Mouse (Mus musculus) heart, embryonic 12.5 days (tissue): Measurements from ENCODE around the gene Trmt2a. TPM values are rescaled to one million over a fixed set of nuclear protein-coding genes. Genes with fewer than 3 reads are reported as not detected.
A peak's percentile ranks its signal among the peaks of the same experiment; 100 is the strongest.

ENCODE experiments used
- ATAC-seq: fragments of 200-750 bp; cut with Nextera tagmentation; 2 replicates; pipeline ENCODE4 v1.8.0; 2017; ENCODE audit warnings: moderate TSS enrichment, moderate library complexity; ENCODE audit not compliant: insufficient number of reproducible peaks, low FRiP score
- H3K27ac ChIP-seq: fragments of 300-500 bp; sonication (generic); 2 replicates; pipeline ENCODE4 v1.5.1; 2016; ENCODE audit warnings: mild to moderate bottlenecking, moderate library complexity; ENCODE audit not compliant: poor library complexity, severe bottlenecking
- H3K27me3 ChIP-seq: fragments of 300-500 bp; sonication (generic); replicated peaks from 2 replicates; pipeline ENCODE4 v1.6.1; 2016; ENCODE audit warnings: mild to moderate bottlenecking, moderate library complexity
- H3K36me3 ChIP-seq: fragments of 300-500 bp; sonication (generic); 2 replicates; pipeline ENCODE4 v1.6.1; 2016; ENCODE audit warnings: mild to moderate bottlenecking, moderate library complexity
- H3K4me1 ChIP-seq: fragments of 300-500 bp; sonication (generic); replicated peaks from 2 replicates; pipeline ENCODE4 v1.6.1; 2016; ENCODE audit warnings: mild to moderate bottlenecking
- H3K4me2 ChIP-seq: fragments of 300-500 bp; sonication (generic); 2 replicates; pipeline ENCODE4 v1.6.1; 2016; ENCODE audit warnings: mild to moderate bottlenecking, moderate library complexity
- H3K4me3 ChIP-seq: fragments of 300-500 bp; sonication (generic); 2 replicates; pipeline ENCODE4 v1.5.1; 2016; ENCODE audit warnings: mild to moderate bottlenecking
- H3K9ac ChIP-seq: fragments of 300-500 bp; sonication (generic); 2 replicates; pipeline ENCODE4 v1.6.1; 2016; ENCODE audit warnings: mild to moderate bottlenecking, moderate library complexity
- H3K9me3 ChIP-seq: fragments of 300-500 bp; sonication (generic); replicated peaks from 2 replicates; pipeline ENCODE4 v1.6.1; 2016; ENCODE audit warnings: mild to moderate bottlenecking, moderate library complexity
- WGBS: fragments of 180-500 bp; shearing (Covaris S2); methylation state at CpG from one replicate; pipeline ENCODE4 v1.1.7; 2016; 5-methylcytosine and 5-hydroxymethylcytosine counted together
- polyA plus RNA-seq: library from polyadenylated mRNA; unstranded; fragments of >200 nt; fragmentation: Nextera tagmentation; extraction: Ambion mirVana; gene quantifications from 2 replicates; pipeline ENCODE4 v1.2.1, GENCODE M21; 2016

The Trmt2a gene
- polyA plus RNA-seq, 1 experiment from 2014 or later, result 57.2 TPM

GRCm38 (mm10) chr16:18250231-18250630, 1.8 kb downstream of the Trmt2a start:
- WGBS, result 71% methylated on average over 4 of the region's 4 CpGs
- Histone ChIP-seq H3K9me3 (no peaks in the 10 kb centered on the region), H3K4me1 (peaks cover 37% of the 10 kb centered on the region), H3K4me2 (peak overlapping the region; percentile 93), H3K27me3 (no peaks in the 10 kb centered on the region), H3K36me3 (peaks cover 65% of the 10 kb centered on the region), H3K4me3 (peak overlapping the region; percentile 86), H3K9ac (no peak overlapping the region; the same call in 1 of the 2 replicates), H3K27ac (no peak overlapping the region)
- ATAC-seq, result no peak

DNA sequence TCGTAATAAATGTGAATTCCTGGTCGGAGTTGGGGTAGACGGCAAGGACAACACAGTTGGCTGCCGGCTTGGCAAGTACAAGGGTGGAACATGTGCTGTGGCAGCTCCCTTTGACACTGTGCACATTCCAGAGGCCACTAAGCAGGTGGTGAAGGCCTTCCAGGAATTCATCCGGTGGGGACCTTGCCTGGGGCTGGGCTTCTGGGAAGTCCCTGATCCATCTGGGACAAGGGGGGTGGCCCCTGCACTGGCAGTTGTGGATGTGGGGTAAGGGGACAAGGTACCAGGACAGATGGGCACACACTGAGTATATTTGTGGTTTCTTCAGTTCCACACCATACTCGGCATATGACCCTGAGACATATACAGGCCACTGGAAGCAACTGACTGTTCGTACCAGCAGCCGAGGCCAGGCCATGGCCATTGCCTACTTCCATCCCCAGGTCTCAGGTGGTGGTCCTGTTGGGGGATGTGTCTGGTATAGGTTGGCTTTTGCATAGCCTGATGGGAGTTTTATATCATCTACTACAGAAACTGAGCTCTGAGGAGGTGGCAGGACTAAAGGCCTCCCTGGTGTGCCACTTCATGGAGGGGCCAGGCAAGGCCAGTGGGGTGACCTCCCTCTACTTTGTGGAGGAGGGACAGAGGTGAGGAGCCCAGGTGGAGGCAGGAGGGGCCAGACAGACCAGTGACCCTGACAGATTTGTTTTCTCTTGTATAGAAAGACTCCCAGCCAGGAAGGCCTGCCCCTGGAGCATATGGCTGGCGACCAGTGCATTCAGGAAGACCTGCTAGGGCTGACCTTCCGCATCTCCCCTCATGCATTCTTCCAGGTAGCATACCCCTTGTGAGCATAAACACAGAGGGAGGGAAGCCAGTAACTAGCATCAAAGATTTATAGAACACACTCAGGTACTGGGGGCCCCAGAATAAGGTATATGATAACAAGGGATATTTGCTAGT, 2.6 kb downstream of the Trmt2a start:
- ATAC-seq, result no peak
- H3K4me1 ChIP-seq, result peaks cover 35% of the 10 kb centered on the region
- peak overlapping the region; percentile 30; the same call in 1 of the 2 replicates for H3K9ac ChIP-seq
- 0 out of 2 replicates have a peak overlapping the region, but pooled peaks have one; percentile 86 for H3K4me3 ChIP-seq
- H3K27ac ChIP-seq, result no peak overlapping the region
- no peaks in the 10 kb centered on the region for H3K9me3 ChIP-seq
- peaks cover 64% of the 10 kb centered on the region for H3K36me3 ChIP-seq
- peak overlapping the region; percentile 93 for H3K4me2 ChIP-seq
- H3K27me3 ChIP-seq, result no peaks in the 10 kb centered on the region
- WGBS, result 65% methylated on average over 10 of the region's 10 CpGs

GRCm38 (mm10) chr16:18252736-18253135, 4.3 kb downstream of the Trmt2a start:
- Histone ChIP-seq H3K9ac (no peak overlapping the region), H3K4me2 (no peak overlapping the region), H3K27me3 (no peaks in the 10 kb centered on the region), H3K36me3 (peaks cover 70% of the 10 kb centered on the region), H3K27ac (no peak overlapping the region), H3K4me1 (peaks cover 25% of the 10 kb centered on the region), H3K4me3 (no peak overlapping the region), H3K9me3 (no peaks in the 10 kb centered on the region)
- ATAC-seq, result no peak
- WGBS, result 80% methylated on average over 6 of the region's 6 CpGs

GRCm38 (mm10) chr16:18253866-18254265, 5.4 kb downstream of the Trmt2a start:
- no peak overlapping the region for H3K4me3 ChIP-seq
- H3K27ac ChIP-seq, result no peak overlapping the region
- no peak overlapping the region for H3K4me2 ChIP-seq
- no peaks in the 10 kb centered on the region for H3K9me3 ChIP-seq
- H3K36me3 ChIP-seq, result peaks cover 80% of the 10 kb centered on the region
- peaks cover 25% of the 10 kb centered on the region for H3K4me1 ChIP-seq
- ATAC-seq, result no peak
- WGBS, result 90% methylated on average over 1 of the region's 1 CpGs
- H3K27me3 ChIP-seq, result no peaks in the 10 kb centered on the region
- H3K9ac ChIP-seq, result no peak overlapping the region

- peaks cover 92% of the 10 kb centered on the region for H3K36me3 ChIP-seq
- no peaks in the 10 kb centered on the region for H3K27me3 ChIP-seq
- H3K9ac ChIP-seq, result no peak within 1 kb of the TSS
- H3K4me1 ChIP-seq, result no peaks in the 10 kb centered on the region
- WGBS, result 93% methylated on average over 2 of the region's 2 CpGs
- H3K4me2 ChIP-seq, result no peak within 1 kb of the TSS
- no peak for ATAC-seq
- H3K27ac ChIP-seq, result no peak within 1 kb of the TSS
- no peak within 1 kb of the TSS for H3K4me3 ChIP-seq
- no peaks in the 10 kb centered on the region for H3K9me3 ChIP-seq
Measured at GRCm38 (mm10) chr16:18258221-18258620, 9.7 kb downstream of the Trmt2a start, which contains the start of gene Gm49776. Gm49776 (minus strand) TSS chr16:18258321.

GRCm38 (mm10) chr16:18265024-18265423, 16.5 kb downstream of the Trmt2a start:
- ATAC-seq, result no peak
- no peaks in the 10 kb centered on the region for H3K4me1 ChIP-seq

DNA sequence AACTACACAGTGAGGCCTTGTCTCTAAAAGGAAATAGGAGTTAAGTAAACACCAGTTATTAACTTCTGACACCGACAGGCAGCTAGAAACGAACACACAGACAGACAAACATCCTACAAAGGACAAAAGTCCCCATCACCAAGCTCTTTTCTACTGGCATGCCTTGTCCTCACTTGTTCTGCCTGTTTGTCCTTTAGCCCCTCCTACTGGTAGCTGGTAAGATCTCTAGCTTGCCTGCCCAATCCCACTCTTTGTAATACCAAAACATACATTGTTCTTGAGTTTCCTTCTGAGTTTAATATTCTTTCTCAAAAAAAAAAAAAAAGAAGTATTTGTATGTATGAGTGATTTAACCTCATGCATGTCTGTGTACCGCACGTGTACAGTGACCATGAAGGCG, 19.7 kb downstream of the Trmt2a start:
- Histone ChIP-seq H3K4me3 (no peak overlapping the region), H3K9ac (no peak overlapping the region), H3K4me2 (no peak overlapping the region), H3K27ac (no peak overlapping the region), H3K4me1 (no peaks in the 10 kb centered on the region), H3K27me3 (no peaks in the 10 kb centered on the region), H3K36me3 (peaks cover 86% of the 10 kb centered on the region), H3K9me3 (no peaks in the 10 kb centered on the region)
- ATAC-seq, result no peak
- 90% methylated on average over 5 of the region's 5 CpGs for WGBS

More at GRCm38 (mm10) chr16:18265024-18265423, 16.5 kb downstream of the Trmt2a start:
- Histone ChIP-seq H3K4me3 (no peak overlapping the region), H3K27ac (no peak overlapping the region), H3K9ac (no peak overlapping the region), H3K9me3 (no peaks in the 10 kb centered on the region), H3K36me3 (peaks cover 83% of the 10 kb centered on the region), H3K27me3 (no peaks in the 10 kb centered on the region), H3K4me2 (no peak overlapping the region)
- 81% methylated on average over 2 of the region's 2 CpGs for WGBS

DNA sequence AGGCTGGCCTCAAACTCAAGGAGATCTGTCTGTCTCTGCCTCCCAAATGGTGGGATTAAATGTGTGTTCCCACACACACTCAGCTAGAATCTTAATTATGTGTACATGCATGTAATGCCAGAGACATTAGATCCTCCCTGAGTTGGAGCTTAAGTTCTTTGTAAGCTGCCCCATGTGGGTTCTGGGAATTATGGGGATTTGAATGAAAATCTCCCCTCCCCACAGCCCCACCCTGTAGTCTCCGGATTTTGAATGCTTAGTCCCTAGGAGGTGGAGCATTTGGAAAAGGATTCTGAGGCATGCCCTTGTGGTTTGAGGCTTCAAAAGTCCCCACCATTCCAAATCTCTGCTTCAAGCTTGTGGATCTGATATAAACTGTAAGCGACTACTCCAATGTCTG, 26.7 kb downstream of the Trmt2a start:
- H3K4me3 ChIP-seq, result no peak overlapping the region
- H3K36me3 ChIP-seq, result peaks cover 88% of the 10 kb centered on the region
- H3K9ac ChIP-seq, result no peak overlapping the region
- no peak overlapping the region for H3K27ac ChIP-seq
- no peaks in the 10 kb centered on the region for H3K9me3 ChIP-seq
- ATAC-seq, result no peak
- H3K27me3 ChIP-seq, result no peaks in the 10 kb centered on the region
- WGBS, result 88% methylated on average over 2 of the region's 2 CpGs
- no peaks in the 10 kb centered on the region for H3K4me1 ChIP-seq
- H3K4me2 ChIP-seq, result no peak overlapping the region

- Histone ChIP-seq H3K4me2 (peak overlapping the region; percentile 95), H3K9me3 (no peaks in the 10 kb centered on the region), H3K27me3 (no peaks in the 10 kb centered on the region), H3K36me3 (peaks cover 31% of the 10 kb centered on the region), H3K4me1 (peaks cover 34% of the 10 kb centered on the region), H3K27ac (peak overlapping the region; percentile 95), H3K4me3 (peak overlapping the region; percentile 92), H3K9ac (peak overlapping the region; percentile 98)
- WGBS, result under 1% methylated on average over 4 of the region's 4 CpGs
- no peak for ATAC-seq
Measured at GRCm38 (mm10) chr16:18288166-18288565, 39.7 kb downstream of the Trmt2a start.

GRCm38 (mm10) chr16:18288581-18289061, 40.1 kb downstream of the Trmt2a start:
- WGBS, result under 1% methylated on average over 29 of the region's 31 CpGs

GRCm38 (mm10) chr16:18289067-18289588, 40.6 kb downstream of the Trmt2a start, which contains the start of gene Dgcr8:
Dgcr8 (minus strand) TSS chr16:18289246.
- Histone ChIP-seq H3K27ac (peak within 1 kb of the TSS; percentile 95), H3K36me3 (peaks cover 21% of the 10 kb centered on the region), H3K4me1 (peaks cover 34% of the 10 kb centered on the region), H3K27me3 (no peaks in the 10 kb centered on the region), H3K9ac (peak within 1 kb of the TSS; percentile 98), H3K4me2 (peak within 1 kb of the TSS; percentile 95), H3K4me3 (peak within 1 kb of the TSS; percentile 92), H3K9me3 (no peaks in the 10 kb centered on the region)
- peak; percentile 99 for ATAC-seq
- under 1% methylated on average over 70 of the region's 71 CpGs for WGBS

More at GRCm38 (mm10) chr16:18288581-18289061, 40.1 kb downstream of the Trmt2a start:
- Histone ChIP-seq H3K27me3 (no peaks in the 10 kb centered on the region), H3K9ac (peak overlapping the region; percentile 98), H3K4me1 (peaks cover 34% of the 10 kb centered on the region), H3K27ac (peak overlapping the region; percentile 95), H3K4me3 (peak overlapping the region; percentile 92), H3K9me3 (no peaks in the 10 kb centered on the region), H3K4me2 (peak overlapping the region; percentile 95), H3K36me3 (peaks cover 26% of the 10 kb centered on the region)
- ATAC-seq, result peak; percentile 93
